Mouse (Mus musculus) cerebellum, postnatal 10 days (tissue): ENCODE data around the gene Kcnj15.

ENCODE experiments used
- DNase-seq, 2 experiments: peaks; one replicate each; pipeline ENCODE4 v3.0.0; 2021; ENCODE audit warnings: mixed read lengths in 2 of 2

Gene Kcnj15

DNA sequence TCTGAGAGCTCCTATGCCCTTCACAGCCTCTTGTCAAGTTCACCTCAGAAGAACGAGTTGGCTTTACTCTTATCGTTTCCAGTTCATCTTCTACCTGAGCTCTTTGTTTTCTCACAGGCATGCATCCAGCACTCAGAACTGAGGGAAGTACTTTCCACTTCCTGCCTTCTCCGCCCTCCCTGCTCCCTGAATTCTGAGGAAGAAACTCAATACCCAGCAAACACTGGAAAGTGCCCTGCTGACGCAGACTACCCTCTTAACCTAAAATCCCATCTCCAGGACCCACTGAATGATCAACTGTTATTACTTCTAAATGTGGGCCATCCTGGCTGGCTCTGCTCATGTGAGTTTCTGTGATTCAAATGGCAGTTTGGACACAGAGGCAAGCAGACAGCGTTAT is 8.7 kb upstream of the Kcnj15 start:
- no peak for DNase-seq

DNA sequence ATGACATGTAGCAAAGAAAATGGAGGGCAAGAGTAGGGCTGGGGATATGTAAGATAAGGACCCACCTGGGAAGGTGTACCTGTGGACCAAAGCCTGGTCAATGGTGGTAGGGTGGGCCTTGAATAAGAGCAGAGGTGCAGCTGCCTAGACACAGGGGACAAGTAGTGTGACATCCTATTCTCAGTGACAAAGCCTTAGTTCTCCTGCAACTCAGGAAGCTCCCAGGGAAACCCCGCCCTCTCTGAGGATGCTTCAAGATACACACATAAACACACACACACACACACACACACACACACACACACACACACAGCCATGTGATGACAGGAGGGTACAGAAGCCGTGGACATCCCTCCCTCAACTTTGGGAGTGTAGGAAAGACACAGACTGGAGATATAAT is 710 bp upstream of the Kcnj15 start:
- DNase-seq, result no peak

DNA sequence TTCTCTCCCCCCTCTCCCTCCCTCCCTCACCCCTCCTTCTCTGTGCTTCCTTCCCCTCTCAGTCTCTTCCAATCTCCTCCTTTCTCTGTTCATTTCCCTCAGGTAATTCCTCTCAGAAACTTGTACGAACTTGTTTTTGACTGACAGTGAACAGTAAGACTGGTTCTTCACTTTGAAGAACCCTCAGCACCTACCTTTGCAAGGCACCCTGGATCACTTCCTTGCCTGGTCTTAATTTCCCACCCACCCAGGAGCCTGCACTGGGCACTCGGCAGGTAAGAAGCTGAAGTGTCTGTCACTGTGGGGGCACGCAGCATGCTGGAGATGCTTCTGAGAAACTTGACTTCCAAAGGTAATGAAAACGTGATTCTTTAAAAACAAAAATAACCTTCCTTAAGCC is 742 bp downstream of the Kcnj15 start:
- no peak for DNase-seq

DNA sequence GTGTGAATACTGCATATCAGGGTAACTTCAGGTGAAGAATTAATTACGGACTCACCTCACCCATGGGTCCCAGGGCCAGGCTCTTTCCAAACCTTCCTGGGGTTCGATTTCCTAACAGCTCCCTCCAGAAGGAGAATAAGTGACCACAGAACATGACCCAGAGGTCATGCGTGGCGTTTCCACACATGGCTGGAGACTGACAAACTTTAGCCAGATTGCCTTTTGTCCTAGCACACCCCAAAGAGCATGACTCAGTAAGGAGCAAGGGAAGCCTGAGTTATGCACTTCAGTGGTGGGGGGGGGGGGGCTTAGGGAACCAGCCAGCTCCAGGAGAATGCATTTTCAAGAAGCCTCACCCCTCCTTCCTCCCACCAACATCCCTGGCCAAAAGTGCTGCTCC is 2.1 kb downstream of the Kcnj15 start:
- no peak for DNase-seq

DNA sequence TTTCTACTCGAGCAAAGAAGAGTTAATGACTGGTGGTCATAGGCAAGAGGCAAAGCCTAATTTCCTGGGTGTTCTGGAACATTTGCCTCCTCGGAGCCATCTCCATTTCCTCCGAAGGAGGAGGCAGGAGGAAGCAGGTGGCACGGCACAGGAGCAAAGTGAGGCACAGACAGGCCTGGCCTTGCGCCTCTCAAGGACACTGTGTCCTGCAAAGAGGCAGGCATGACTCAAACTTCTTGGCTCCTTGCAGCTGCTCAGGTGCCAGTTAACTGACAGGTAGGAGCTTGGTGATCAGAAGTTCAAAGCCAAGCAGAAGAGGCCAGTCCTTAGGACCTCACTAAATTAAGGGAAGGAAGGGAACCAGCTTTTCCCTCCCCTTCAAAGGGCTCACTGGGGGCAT is 3.3 kb downstream of the Kcnj15 start:
- DNase-seq, result peak in 1 of 2 experiments; percentile 14

DNA sequence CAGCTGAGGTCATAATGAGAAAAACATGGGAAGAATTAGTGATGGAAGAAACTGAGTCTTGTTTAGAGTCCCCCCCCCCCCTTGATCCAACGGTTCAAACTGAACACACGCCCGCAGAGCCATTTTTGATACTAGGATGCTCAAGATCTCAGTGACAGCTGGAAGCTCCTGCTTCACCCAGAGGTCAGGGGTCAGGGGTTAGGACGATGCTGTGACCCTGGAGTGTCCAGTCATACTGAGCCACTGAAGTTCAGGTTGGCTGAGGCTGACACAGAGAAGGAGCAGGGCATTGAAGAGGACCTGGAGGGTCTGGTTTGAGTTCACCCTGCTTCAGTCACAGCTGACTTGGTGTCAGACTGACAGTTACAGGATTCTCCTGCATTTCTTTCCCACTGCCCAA is 4.4 kb downstream of the Kcnj15 start:
- no peak for DNase-seq

DNA sequence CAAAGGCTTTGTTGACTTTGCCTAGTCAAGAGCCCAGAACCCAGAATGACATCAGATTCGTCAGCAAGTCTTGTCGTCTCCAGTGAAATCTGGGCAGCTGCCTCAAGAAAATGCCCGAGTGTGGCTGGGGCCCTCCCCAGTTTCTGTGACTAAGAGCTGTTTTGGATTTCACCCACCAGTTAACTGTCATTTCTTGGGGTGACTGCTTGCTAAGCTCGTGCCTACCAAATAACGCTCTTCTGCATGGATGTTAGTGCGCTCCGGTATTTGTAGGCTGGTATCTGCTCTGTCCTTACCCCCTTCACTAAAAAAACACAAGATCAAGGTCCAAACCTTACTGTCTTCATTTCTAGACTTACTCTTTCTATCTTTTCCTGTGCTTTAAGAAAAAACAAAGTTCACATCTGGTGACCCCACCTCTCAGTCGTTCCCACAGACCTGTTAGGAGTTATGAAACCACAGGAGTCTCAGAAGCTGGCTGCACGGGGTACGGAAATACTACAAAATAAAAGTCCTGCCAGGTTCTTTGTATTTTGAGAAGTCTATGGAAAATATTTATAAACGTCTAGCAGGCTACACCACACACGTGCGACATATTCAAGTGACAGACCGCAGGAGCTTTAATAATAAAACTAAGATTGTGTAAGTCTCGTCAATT is 5.5 kb downstream of the Kcnj15 start:
- no peak for DNase-seq

DNA sequence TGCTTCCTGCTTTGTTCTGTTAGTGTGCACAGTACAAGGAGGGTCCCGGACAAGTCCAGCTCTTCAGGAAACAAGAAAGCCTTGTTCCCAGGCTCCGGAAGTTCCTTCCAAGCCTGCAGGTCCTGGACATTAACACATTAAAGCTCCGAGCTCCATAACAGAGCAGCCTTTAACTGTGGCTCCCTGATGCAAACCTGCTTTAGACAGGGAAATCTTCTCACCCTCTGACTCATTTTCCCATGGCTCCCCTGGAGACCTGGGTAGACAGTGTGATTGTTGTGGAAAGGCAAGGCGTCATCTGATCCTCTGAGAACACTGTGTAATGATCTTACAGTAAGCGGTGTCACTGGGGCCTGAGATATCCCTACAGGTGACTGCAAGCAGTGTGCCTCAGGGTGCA is 7.0 kb downstream of the Kcnj15 start:
- DNase-seq, result no peak

DNA sequence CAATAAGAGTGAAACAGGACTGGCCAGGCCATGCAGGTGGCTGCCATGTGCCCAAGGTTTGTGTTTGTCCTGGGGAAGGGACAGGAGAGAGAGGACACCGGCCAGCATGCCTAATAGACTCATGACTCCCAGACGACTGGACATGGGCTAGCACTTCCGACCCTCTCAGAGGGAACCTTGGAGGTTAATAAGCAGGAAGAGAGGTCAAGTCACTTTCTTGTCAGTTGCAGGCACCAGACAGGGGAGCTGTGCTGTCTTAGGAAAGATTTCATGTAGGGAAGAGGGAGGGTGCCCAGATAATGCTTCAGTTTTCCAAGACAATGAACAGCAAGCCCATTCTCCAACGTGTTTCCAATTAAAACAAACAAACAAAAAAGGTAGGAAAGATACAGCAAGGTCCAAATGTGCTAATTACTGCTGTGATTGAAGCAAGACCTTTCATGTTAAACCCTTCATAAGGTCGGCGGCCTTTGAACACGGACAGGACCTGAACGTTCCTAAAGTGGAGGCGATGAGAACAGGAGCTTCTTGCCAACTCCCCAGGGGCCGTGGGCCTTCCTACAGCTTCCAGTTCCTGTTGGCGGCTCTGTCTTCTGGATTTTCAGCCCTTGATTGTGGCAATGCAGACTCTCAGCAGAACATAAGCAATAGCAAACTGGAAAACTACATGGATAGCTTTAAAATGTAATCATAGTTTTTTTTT is 10.3 kb downstream of the Kcnj15 start:
- DNase-seq, result peak in 1 of 2 experiments; percentile 10

DNA sequence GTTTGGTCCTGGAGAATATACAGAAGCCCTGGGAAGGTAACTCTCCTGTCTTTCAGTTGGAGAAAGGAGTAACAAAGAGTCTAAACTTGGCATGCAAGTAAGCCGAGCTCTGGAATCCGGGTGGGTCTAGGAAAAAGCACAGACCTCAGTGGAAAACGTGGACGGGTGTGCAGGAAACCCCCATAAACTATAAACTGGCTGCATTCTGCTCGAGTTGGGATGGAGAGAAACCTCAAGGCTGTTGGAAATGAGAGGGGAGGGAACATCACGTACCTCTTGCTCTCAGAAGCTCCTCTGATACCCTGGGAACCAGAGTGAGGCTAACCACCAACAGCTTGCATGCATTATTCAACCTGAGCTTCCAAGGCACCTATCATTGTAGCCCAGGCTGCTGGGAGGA is 12.3 kb downstream of the Kcnj15 start:
- no peak for DNase-seq

DNA sequence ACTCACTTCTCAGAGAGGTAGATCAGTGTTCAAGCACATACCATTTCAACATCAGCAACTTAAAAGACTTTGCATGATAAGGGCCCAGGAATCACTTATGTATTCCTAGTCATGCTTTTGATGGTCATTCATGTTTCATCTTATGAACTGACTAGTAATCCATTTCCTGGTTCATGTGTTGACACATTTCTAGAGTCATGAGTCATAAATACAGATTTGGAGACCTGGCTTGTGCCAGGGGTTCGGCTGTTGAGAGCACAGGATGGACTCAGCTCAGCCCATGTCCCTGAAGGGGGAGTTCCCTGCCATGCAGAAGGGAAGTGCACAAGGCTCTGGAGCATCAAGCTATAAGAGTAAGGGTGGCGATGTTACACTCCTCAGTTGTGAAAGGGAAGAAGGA is 15.7 kb downstream of the Kcnj15 start:
- DNase-seq, result no peak

DNA sequence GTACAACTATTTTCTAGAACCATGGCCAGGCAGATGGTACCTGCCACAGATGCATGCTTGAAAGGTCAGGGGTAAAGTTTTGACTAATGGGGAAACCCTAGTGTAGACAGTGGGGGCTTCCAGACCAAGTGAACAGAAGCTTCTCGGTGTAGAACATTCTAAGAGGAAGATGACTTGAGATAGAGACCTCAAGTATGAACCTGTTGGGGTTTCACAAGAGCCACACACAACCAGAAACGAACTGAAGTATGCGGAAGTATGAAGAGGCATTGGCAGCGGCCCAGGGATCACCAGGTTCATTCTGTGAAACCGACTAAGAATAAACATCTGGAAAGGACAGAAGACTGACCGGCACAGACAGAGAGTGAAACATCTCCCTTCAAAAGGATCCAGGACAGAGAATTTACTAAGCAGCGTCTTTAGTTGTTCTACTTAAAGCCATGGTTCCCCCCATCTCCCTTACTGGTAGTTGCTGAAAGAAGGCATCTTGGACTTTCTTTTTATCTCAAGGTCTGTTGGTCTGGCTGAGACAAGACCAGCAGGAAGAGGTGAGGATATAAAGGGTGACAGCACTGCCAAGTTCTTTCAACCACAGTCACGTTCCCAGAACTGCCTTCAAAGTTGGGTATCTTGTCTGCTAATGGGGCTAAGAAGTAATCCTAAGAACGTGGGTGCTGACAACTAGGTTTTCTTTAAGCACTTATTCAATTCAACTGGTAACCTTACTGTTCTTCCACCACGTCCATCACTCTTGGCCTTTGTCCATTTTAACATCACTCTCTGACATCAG is 18.6 kb downstream of the Kcnj15 start:
- DNase-seq, result no peak

DNA sequence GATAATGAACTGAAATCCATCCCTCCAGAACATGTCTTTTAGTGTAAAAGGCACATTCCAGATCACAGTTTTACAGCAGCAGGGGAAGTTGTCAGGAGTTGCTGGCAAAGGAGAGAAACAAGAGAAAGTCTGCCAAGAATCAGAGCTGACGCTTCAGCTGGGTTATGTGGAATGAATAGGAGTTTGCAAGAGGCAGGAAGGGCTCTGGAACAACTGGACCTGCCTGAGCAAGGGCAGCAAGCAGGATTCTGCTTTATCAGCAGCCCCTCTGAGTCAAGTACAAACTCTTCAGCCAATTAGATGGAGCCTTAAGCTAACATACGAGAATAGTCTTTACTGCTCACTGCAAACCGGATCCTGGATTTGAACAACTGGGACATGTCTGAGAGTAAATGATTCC is 21.7 kb downstream of the Kcnj15 start:
- no peak for DNase-seq

DNA sequence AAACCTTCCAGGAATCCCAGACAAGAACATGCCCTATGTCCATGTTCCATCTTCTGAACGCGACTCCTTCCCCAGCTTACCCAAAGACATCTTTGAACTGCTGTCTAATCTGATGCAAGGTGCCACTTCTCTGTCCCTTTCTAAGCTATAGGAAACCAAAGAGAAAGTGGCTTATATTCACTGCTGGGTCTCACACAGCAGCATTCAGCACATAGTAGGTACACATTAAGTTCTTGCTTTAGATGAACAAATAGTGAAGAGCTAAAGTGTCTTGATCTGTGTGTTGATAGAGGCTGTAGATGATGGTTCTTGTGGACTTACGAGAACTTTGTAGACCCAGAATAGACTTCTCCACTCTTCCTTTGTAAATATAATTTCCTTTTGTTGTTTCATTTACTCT is 23.0 kb downstream of the Kcnj15 start:
- DNase-seq, result no peak

DNA sequence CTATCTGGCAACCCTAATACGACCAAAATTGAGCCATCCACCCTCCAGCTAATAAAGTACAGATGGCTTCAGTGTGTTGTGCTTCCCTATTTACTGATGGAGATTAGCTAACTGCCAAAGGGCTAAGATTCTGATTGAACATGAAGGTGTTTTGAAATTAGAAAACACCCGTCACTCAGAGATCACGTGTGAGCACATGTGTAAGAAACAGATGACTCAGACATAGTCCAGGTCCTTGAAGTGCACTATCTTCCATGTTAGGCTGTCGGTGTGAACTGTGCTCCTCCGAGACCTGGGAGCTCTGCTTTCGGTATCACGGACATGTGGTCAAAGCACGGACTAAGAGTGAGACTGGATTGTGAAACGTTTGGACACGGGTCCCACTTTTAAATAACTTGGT is 26.0 kb downstream of the Kcnj15 start:
- DNase-seq, result no peak

DNA sequence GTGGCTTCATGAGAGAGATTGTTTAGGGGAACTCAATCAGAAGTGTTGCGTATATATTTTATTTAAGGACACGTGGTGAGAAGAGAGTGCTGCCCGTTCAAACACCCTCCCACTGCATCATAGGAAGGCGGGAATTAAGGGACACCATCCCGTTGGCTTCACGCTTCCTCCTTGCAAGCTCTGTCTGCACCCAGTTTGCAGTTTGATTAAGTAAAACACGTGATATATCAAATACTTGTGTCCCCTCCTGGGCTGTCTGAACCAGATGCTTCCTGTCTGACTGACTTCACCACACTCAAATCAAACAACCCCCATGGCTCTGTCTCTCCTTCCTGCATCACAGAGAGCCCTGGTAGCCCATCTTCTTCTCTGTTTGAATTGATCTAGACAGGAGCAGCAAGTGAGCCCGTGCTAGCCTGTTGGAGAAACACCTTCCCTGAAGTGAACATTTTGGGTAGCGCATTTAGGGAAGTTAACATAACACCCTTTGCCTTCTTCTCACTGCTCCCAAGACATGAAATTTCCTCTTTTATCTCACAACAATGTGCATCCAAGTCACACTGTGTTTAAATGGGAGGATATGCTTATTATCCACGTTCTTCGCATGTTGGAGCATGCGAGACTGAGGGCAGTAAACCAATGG is 26.8 kb downstream of the Kcnj15 start:
- DNase-seq, result no peak

DNA sequence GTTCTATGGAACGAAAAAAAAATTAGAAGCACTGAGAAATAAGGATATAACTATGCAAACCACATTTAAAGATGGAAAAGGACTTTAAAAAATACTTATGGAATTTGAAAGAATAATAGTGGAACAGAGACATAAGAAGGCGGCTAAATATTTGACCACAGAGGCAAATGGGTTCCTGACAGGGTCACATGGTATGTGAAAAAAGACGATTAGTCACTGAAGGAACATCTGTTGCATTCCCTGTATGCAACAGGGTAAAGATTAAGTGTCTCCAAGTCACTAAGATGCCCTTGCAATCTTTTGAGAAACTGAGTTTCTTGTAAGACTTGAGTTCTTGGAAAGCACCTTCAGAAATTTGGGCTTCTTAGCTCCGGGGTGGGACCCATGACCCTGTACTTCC is 27.7 kb downstream of the Kcnj15 start:
- no peak for DNase-seq

DNA sequence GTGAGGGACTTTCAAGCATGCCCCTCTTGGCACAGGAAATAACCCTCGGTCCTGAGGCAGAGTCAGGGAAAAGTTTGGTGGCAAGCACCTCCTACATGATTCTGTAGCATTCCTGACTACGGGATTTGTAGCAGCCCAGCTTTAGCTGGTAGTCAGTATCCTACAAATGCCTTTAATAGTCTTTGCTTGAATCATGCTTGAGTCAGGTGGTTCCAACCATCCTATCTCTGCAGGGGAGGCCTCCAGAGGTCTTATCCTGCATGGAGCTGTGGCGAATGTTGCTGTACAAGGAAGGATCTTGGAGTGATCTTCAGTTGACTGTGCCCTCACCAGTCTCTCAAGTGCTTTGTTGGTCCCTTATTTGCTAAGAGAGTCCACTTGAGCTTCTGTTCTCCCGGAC is 28.4 kb downstream of the Kcnj15 start:
- no peak for DNase-seq

DNA sequence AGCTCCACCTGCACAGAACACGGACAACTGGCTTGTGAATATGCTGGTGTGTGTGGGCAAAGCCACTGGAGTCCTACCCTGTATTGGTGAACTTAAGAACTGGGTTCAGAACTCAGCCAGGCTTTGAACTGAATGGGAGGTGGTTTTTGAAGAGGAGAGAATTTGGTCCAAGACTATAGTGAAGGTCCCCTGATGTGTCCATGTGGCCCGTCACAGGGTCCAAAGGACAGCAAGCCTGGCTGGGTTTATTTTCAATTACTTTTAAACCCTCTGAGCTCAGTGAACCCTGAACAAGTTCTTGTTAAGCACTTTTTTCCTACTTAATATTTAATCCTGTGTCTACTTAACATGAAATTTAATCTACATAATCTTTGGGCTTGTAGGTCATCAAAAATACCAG is 30.3 kb downstream of the Kcnj15 start:
- no peak for DNase-seq

DNA sequence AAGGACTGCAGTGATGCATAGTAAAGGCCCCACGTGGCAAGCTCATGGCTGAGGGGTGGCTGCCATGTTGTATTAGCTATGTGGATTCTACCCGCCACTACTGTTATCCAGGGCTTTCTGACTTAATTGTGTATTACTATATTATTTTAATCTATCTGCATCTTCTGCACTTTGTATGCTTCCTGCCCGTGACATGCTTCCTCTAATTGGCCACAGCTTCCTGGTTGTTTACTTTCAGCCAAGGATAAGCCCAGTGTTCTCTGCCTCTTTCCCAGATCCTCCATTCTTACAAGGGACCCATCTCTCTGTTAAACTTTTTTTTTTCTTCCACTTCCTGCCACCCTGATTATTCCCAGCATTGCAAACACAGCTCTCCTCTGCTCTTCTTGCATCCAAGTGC is 32.0 kb downstream of the Kcnj15 start:
- no peak for DNase-seq

DNA sequence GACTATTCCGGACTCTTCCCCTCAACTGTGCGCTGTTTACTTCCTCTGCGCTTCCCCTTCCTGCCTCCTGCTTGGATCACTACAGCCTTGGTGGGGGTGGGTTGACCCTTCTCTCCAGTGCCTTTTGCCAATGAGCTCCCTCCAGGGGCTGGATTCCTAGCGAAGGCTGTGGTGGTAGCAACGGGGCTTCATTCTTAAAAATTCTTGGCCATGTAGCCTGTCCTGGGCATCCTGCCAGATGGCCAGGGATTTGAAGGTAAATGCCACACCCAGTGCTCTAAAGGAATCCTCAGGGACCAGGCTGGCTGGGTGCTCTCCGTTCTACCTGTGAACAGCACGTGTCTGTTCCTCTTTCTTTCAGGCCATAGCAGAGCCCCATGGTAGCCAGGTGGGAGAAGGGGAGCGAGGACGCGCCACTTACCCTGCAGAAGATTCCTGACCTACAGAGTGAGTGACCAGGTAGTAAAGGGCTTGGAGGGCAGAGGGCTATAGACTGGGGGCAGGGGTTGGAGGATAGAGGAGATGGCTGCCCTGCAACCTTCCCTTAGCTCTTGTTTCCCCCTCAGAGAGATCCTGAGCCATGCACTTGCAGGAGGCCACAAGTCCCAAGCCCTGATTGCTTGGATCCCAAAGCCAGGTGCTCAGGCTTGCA is 34.2 kb downstream of the Kcnj15 start:
- peak; percentile 27 to 42 for DNase-seq

DNA sequence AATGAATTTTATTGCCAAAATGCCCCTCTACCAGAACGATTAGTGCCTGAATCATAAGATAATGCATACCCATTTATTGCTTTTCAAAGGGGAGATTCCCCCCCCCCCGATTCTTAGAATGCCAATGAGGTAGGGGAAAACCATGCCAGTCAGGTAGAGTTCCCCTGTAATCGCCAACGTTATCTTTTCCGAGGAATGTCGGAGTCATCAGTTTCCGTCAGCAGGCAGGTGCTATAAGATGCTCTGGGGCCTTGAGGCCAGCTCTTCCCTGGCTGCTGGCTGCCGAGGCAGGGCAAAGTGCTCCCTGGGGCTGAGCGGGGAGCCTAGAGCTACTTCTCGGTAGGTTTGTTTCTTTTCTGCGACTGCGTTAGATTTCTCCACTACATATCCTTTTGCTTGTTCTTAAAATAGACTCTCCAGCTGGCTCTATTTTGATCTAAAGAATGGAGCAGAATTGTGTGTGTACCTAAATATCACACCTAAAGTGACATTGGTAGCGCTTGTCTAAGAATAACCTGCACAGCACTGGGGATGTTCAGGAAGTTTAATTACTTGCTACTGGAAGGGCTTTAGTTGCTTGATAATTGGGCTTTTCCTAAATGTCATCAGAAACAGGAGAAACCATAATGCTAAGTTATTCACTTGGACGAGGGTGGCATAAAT is 35.6 kb downstream of the Kcnj15 start:
- DNase-seq, result no peak

DNA sequence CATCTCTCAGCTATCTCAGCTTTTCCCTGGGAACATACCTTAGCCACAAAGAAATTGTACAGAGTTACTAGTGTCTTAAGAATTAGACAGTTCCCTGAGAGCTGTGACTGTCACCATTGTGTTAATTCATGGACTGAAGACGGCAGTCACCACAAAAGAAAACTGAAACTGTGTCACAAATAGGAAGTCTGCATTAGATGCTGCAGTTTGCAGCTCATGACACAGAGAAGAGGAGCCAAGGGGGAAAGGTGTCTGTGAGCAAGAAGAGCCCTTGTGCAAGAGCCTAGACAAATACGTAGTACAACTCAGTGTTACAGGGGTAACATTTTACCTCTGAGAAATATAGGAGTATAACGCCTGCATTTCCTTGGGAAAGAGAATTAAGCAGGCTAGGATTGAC is 40.3 kb downstream of the Kcnj15 start:
- no peak for DNase-seq
